9 mouse cellular contexts compared by ENCODE assay signal in genomic region chr3:121240362-121241040, GRCm38 (mm10). TPM values are rescaled to one million over a fixed set of nuclear protein-coding genes. Genes with fewer than 3 reads are reported as not detected.
A peak's percentile ranks its signal among the peaks of the same experiment; 100 is the strongest.
DNase-seq lines count a peak whose midpoint lies in the region; ATAC-seq and TF ChIP-seq lines count a peak whose summit lies in the region.
"Had no signal": no experiment of that assay in that cellular context is flagged by ENCODE, and none has a peak within 500 bp of the region (broad histone marks: within the 10 kb centered on the region; RNA-seq: fewer than 3 reads in every experiment).

No protein-coding gene starts in this region.

- H3K9ac ChIP-seq in heart, embryonic 15.5 days = no peak overlapping the region
- no peak overlapping the region for H3K9ac ChIP-seq in forebrain, embryonic 15.5 days (replicated peaks)
- H3K9ac ChIP-seq in midbrain, embryonic 12.5 days (replicated peaks) = no peak overlapping the region

- 40% methylated on average over 8 of the region's 8 CpGs for WGBS in heart, embryonic 15.5 days
- WGBS in forebrain, embryonic 15.5 days = 7% methylated on average over 8 of the region's 8 CpGs
- WGBS in midbrain, embryonic 12.5 days = 27% methylated on average over 8 of the region's 8 CpGs

- TF ChIP-seq CTCF in brain, embryonic 14.5 days (IDR thresholded peaks at IDR 0.05; ENCODE audit: borderline replicate concordance, extremely low read depth, insufficient read depth, insufficient read length) = no peak

- 0 out of 2 replicates have a peak, but pooled peaks cover 5% of the 10 kb centered on the region for H3K4me1 ChIP-seq in heart, embryonic 15.5 days (replicated peaks)
- peaks cover 13% of the 10 kb centered on the region for H3K4me1 ChIP-seq in forebrain, embryonic 15.5 days
- peaks cover 15% of the 10 kb centered on the region; the same call in 1 of the 2 replicates for H3K4me1 ChIP-seq in midbrain, embryonic 12.5 days

- intact Hi-C loops in heart, postnatal 25 days (cut with DNase I) = no loop called here

- DNase-seq in heart, postnatal 25 days (ENCODE audit: low spot score) = no peak
- DNase-seq in brain, embryonic 14.5 days (ENCODE audit: low read depth) = peak; percentile 84
- no peak for DNase-seq in MN1 (ENCODE audit: low spot score)
- DNase-seq in right cerebral cortex, postnatal 10 days (ENCODE audit: low spot score in 2 of 2) = no peak

- ATAC-seq in heart, embryonic 15.5 days (replicated peaks; ENCODE audit: insufficient number of reproducible peaks, insufficient read depth, low FRiP score, low read depth) = 0 out of 2 replicates have a peak, but pooled peaks have one; percentile 22
- ATAC-seq in forebrain, embryonic 15.5 days (replicated peaks) = peak; percentile 91
- peak; percentile 79 for ATAC-seq in midbrain, embryonic 12.5 days (ENCODE audit: low FRiP score, low read depth)
- no peak for ATAC-seq in granulocyte monocyte progenitor cell, adult 5-6 weeks (replicated peaks; ENCODE audit: poor library complexity, severe bottlenecking)
- ATAC-seq: activated CD4-positive, CD25-positive, alpha-beta regulatory T cell, adult 4 months had no signal

- TF ChIP-seq POLR2A in brain, embryonic 14.5 days (IDR thresholded peaks at IDR 0.05; ENCODE audit: borderline replicate concordance, extremely low read depth, insufficient read depth, insufficient read length, poor library complexity, severe bottlenecking) = no peak

- H3K4me3 ChIP-seq in heart, embryonic 15.5 days = no peak overlapping the region
- H3K4me3 ChIP-seq in forebrain, embryonic 15.5 days = no peak overlapping the region
- no peak overlapping the region for H3K4me3 ChIP-seq in midbrain, embryonic 12.5 days

- no peaks in the 10 kb centered on the region for H3K36me3 ChIP-seq in heart, embryonic 15.5 days
- no peaks in the 10 kb centered on the region for H3K36me3 ChIP-seq in forebrain, embryonic 15.5 days
- no peaks in the 10 kb centered on the region for H3K36me3 ChIP-seq in midbrain, embryonic 12.5 days

- H3K9me3 ChIP-seq in heart, embryonic 15.5 days (replicated peaks) = no peaks in the 10 kb centered on the region
- no peaks in the 10 kb centered on the region for H3K9me3 ChIP-seq in forebrain, embryonic 15.5 days
- no peaks in the 10 kb centered on the region for H3K9me3 ChIP-seq in midbrain, embryonic 12.5 days

- no peak overlapping the region for H3K4me2 ChIP-seq in heart, embryonic 15.5 days
- no peak overlapping the region for H3K4me2 ChIP-seq in forebrain, embryonic 15.5 days (replicated peaks)
- H3K4me2 ChIP-seq in midbrain, embryonic 12.5 days (replicated peaks) = no peak overlapping the region

- H3K27me3 ChIP-seq in heart, embryonic 15.5 days = no peaks in the 10 kb centered on the region
- H3K27me3 ChIP-seq in forebrain, embryonic 15.5 days = no peaks in the 10 kb centered on the region
- H3K27me3 ChIP-seq in midbrain, embryonic 12.5 days = no peaks in the 10 kb centered on the region

- no peak overlapping the region for H3K27ac ChIP-seq in heart, embryonic 15.5 days
- H3K27ac ChIP-seq in forebrain, embryonic 15.5 days (replicated peaks) = peak overlapping the region; percentile 56
- no peak overlapping the region; the same call in 1 of the 2 replicates for H3K27ac ChIP-seq in midbrain, embryonic 12.5 days (replicated peaks)

RNA-seq across cellular contexts. Expression of gene Tmem56, which starts 42.4 kb away (rescaled TPM):
- 0.49 and 0.67 TPM in 2 replicates for polyA plus RNA-seq in heart, embryonic 15.5 days (2015; fragmentation: Nextera tagmentation; extraction: Ambion mirVana)
- 1 to 10 TPM in 1 of 2 experiments, under 1 TPM in 1; 0.57 to 1.4 TPM for total RNA-seq in heart, postnatal 25 days (2021)
- polyA plus RNA-seq in brain, embryonic 14.5 days (2012; rRNA removed) = 2.3 and 2.5 TPM in 2 replicates
- 2.7 and 3.3 TPM in 2 replicates for polyA plus RNA-seq in forebrain, embryonic 15.5 days (2015; fragmentation: Nextera tagmentation; extraction: Ambion mirVana)
- polyA plus RNA-seq in midbrain, embryonic 12.5 days (2016; fragmentation: Nextera tagmentation; extraction: Ambion mirVana) = 0.69 and 1.0 TPM in 2 replicates
- total RNA-seq in granulocyte monocyte progenitor cell, adult 5-6 weeks (2014; fragmentation: Nextera tagmentation) = 0.04 TPM in 1 of 2 replicates, not detected in the other
- total RNA-seq in granulocyte monocyte progenitor cell, adult 5-6 weeks (2017) = 0.04 and 0.21 TPM in 2 replicates

RNA-seq across cellular contexts. Expression of gene Alg14, which starts 51.1 kb away (rescaled TPM):
- 34.1 and 39.6 TPM in 2 replicates for polyA plus RNA-seq in heart, embryonic 15.5 days (2015; fragmentation: Nextera tagmentation; extraction: Ambion mirVana)
- total RNA-seq in heart, postnatal 25 days (2021) = 10 to 100 TPM in 1 of 2 experiments, 1 to 10 TPM in 1; 9.9 to 15.9 TPM
- polyA plus RNA-seq in brain, embryonic 14.5 days (2012; rRNA removed) = 16.0 and 16.9 TPM in 2 replicates
- polyA plus RNA-seq in forebrain, embryonic 15.5 days (2015; fragmentation: Nextera tagmentation; extraction: Ambion mirVana) = 28.9 and 34.5 TPM in 2 replicates
- polyA plus RNA-seq in midbrain, embryonic 12.5 days (2016; fragmentation: Nextera tagmentation; extraction: Ambion mirVana) = 31.0 and 33.8 TPM in 2 replicates
- total RNA-seq in granulocyte monocyte progenitor cell, adult 5-6 weeks (2014; fragmentation: Nextera tagmentation) = 20.4 and 28.5 TPM in 2 replicates
- total RNA-seq in granulocyte monocyte progenitor cell, adult 5-6 weeks (2017) = 8.4 and 13.0 TPM in 2 replicates
